Mouse (Mus musculus) kidney, postnatal 10 days (tissue): ENCODE measurements around the gene Zswim4.

Experiments
- DNase-seq: peaks from one replicate; pipeline ENCODE4 v3.0.0; 2021; ENCODE audit warnings: mixed read lengths

The Zswim4 gene

GRCm38 (mm10) chr8:84223322-84224029, 13.4 kb downstream of the Zswim4 start:
- DNase-seq: no peak

- no peak for DNase-seq
Observed at GRCm38 (mm10) chr8:84222566-84223165, 14.2 kb downstream of the Zswim4 start.

- DNase-seq: no peak
Observed at GRCm38 (mm10) chr8:84220105-84220504, 16.8 kb downstream of the Zswim4 start.

- no peak for DNase-seq
Observed at GRCm38 (mm10) chr8:84218143-84218542, 18.7 kb downstream of the Zswim4 start.

- DNase-seq: no peak
Observed at GRCm38 (mm10) chr8:84217206-84217605, 19.6 kb downstream of the Zswim4 start.

GRCm38 (mm10) chr8:84213277-84213676, 23.6 kb downstream of the Zswim4 start:
- no peak for DNase-seq

- DNase-seq: no peak
Observed at GRCm38 (mm10) chr8:84211881-84212563, 24.8 kb downstream of the Zswim4 start.

- no peak for DNase-seq
Observed at GRCm38 (mm10) chr8:84211202-84211601, 25.7 kb downstream of the Zswim4 start.

GRCm38 (mm10) chr8:84210167-84210791, 26.6 kb downstream of the Zswim4 start:
- DNase-seq: peak; percentile 92

GRCm38 (mm10) chr8:84208381-84209380, 28.2 kb downstream of the Zswim4 start:
- peak; percentile 74 for DNase-seq

- peak; percentile 85 for DNase-seq
Observed at GRCm38 (mm10) chr8:84207811-84208210, 29.0 kb downstream of the Zswim4 start.

GRCm38 (mm10) chr8:84206666-84207065, 30.2 kb downstream of the Zswim4 start:
- DNase-seq: no peak

GRCm38 (mm10) chr8:84205073-84205472, 31.8 kb downstream of the Zswim4 start:
- DNase-seq: no peak

- DNase-seq: peak; percentile 84
Observed at GRCm38 (mm10) chr8:84203975-84204772, 32.7 kb downstream of the Zswim4 start.

GRCm38 (mm10) chr8:84202938-84203917, 33.6 kb downstream of the Zswim4 start:
- DNase-seq: peak; percentile 93

- DNase-seq: peak; percentile 70
Observed at GRCm38 (mm10) chr8:84202466-84202865, 34.4 kb downstream of the Zswim4 start.

- peak; percentile 81 for DNase-seq
Observed at GRCm38 (mm10) chr8:84201545-84202245, 35.2 kb downstream of the Zswim4 start.

GRCm38 (mm10) chr8:84200652-84201544, 36.0 kb downstream of the Zswim4 start:
- peak; percentile 91 for DNase-seq
